Mouse (Mus musculus) frontal cortex, postnatal 25 days (tissue): Measurements from ENCODE around the gene Adgre1.
"Not testable (repeated sequence)": the region's sequence is repeated elsewhere in the genome, so short reads cannot be mapped to it uniquely, and the experiment has no call there.

ENCODE experiments used
- DNase-seq, 2 experiments: peaks; one replicate each; pipeline ENCODE4 v3.0.0; 2022; ENCODE audit warnings: low spot score in 2 of 2

The Adgre1 gene

GRCm38 (mm10) chr17:57358441-57358840 is at the start of gene Adgre1:
Gene Adgre1 (plus strand): TSS chr17:57358691.
- DNase-seq: no peak

GRCm38 (mm10) chr17:57311801-57312200 is 46.7 kb upstream of the Adgre1 start:
- no peak for DNase-seq

- DNase-seq: no peak
These were observed 30.9 kb upstream of the Adgre1 start for GRCm38 (mm10) chr17:57327615-57328014.

- no peak for DNase-seq
These were observed 29.5 kb upstream of the Adgre1 start for GRCm38 (mm10) chr17:57328944-57329343.

GRCm38 (mm10) chr17:57330993-57331392 is 27.5 kb upstream of the Adgre1 start:
- no peak for DNase-seq

- DNase-seq: no peak
These were observed 26.2 kb upstream of the Adgre1 start for GRCm38 (mm10) chr17:57332241-57332640.

GRCm38 (mm10) chr17:57334001-57334760 is 24.3 kb upstream of the Adgre1 start:
- no peak for DNase-seq

- peak; percentile 75 to 80 for DNase-seq
These were observed 23.7 kb upstream of the Adgre1 start for GRCm38 (mm10) chr17:57334761-57335150.

- DNase-seq: not testable (repeated sequence)
These were observed 23.3 kb upstream of the Adgre1 start for GRCm38 (mm10) chr17:57335194-57335593.

GRCm38 (mm10) chr17:57335673-57336303 is 22.7 kb upstream of the Adgre1 start:
- peak; percentile 92 for DNase-seq

- no peak for DNase-seq
These were observed 20.5 kb upstream of the Adgre1 start for GRCm38 (mm10) chr17:57337996-57338395.

GRCm38 (mm10) chr17:57339298-57339697 is 19.2 kb upstream of the Adgre1 start:
- DNase-seq: no peak

GRCm38 (mm10) chr17:57341568-57341967 is 16.9 kb upstream of the Adgre1 start:
- DNase-seq: no peak

- DNase-seq: no peak
These were observed 14.3 kb upstream of the Adgre1 start for GRCm38 (mm10) chr17:57344029-57344707.

- DNase-seq: no peak
These were observed 11.5 kb upstream of the Adgre1 start for GRCm38 (mm10) chr17:57347017-57347416.

GRCm38 (mm10) chr17:57347781-57348180 is 10.7 kb upstream of the Adgre1 start:
- no peak for DNase-seq

- no peak for DNase-seq
These were observed 9.4 kb upstream of the Adgre1 start for GRCm38 (mm10) chr17:57349067-57349466.

GRCm38 (mm10) chr17:57350212-57350611 is 8.3 kb upstream of the Adgre1 start:
- no peak for DNase-seq

- DNase-seq: no peak
These were observed 7.4 kb upstream of the Adgre1 start for GRCm38 (mm10) chr17:57351107-57351506.

- no peak for DNase-seq
These were observed 1.2 kb downstream of the Adgre1 start for GRCm38 (mm10) chr17:57359485-57360241.
